Mouse (Mus musculus): ENCODE results near the gene Pwp2. TPM values are rescaled to one million over a fixed set of nuclear protein-coding genes. Genes with fewer than 3 reads are reported as not detected.
A peak's percentile ranks its signal among the peaks of the same experiment; 100 is the strongest.

Pwp2 gene
- total and polyA plus RNA-seq, 2 experiments from 2014 or later: 16.4 to 30.0 TPM

- no peaks in the 10 kb centered on the region for H3K36me3 ChIP-seq (ENCODE audit: insufficient read depth)
- no peaks in the 10 kb centered on the region for H3K4me1 ChIP-seq (ENCODE audit: insufficient read depth)
- no peaks in the 10 kb centered on the region for H3K9me3 ChIP-seq (ENCODE audit: low read length)
- H3K4me2 ChIP-seq (ENCODE audit: low read depth): no peak overlapping the region
- H3K27me3 ChIP-seq (ENCODE audit: insufficient read depth, low read length): no peaks in the 10 kb centered on the region
- no peak overlapping the region for H3K27ac ChIP-seq (ENCODE audit: low read depth, low read length)
- ATAC-seq (no peak), DNase-seq (no peak)
- TF ChIP-seq CTCF (IDR thresholded peaks at IDR 0.05; ENCODE audit: low read depth): no peak
- no peak overlapping the region for H3K9ac ChIP-seq
- no peak overlapping the region for H3K4me3 ChIP-seq (ENCODE audit: low read depth, low read length)
- WGBS: 55% methylated on average over 8 of the region's 8 CpGs
Measured at GRCm38 (mm10) chr10:78143727-78144505, 41.0 kb downstream of the Pwp2 start.

GRCm38 (mm10) chr10:78140843-78141242 is 44.1 kb downstream of the Pwp2 start:
- 69% methylated on average over 3 of the region's 3 CpGs for WGBS
- H3K27ac ChIP-seq (ENCODE audit: low read depth, low read length): no peak overlapping the region
- DNase-seq: no peak
- H3K4me1 ChIP-seq (ENCODE audit: insufficient read depth): no peaks in the 10 kb centered on the region
- H3K4me3 ChIP-seq (ENCODE audit: low read depth, low read length): no peak overlapping the region
- TF ChIP-seq CTCF (IDR thresholded peaks at IDR 0.05; ENCODE audit: low read depth): no peak
- no peaks in the 10 kb centered on the region for H3K36me3 ChIP-seq (ENCODE audit: insufficient read depth)
- ATAC-seq: no peak
- H3K9me3 ChIP-seq (ENCODE audit: low read length): no peaks in the 10 kb centered on the region
- no peak overlapping the region for H3K9ac ChIP-seq
- no peaks in the 10 kb centered on the region for H3K27me3 ChIP-seq (ENCODE audit: insufficient read depth, low read length)
- no peak overlapping the region for H3K4me2 ChIP-seq (ENCODE audit: low read depth)

- Histone ChIP-seq H3K36me3 (ENCODE audit: insufficient read depth) (no peaks in the 10 kb centered on the region), H3K27ac (ENCODE audit: low read depth, low read length) (no peak overlapping the region)
- WGBS: 88% methylated on average over 1 of the region's 1 CpGs
Measured at GRCm38 (mm10) chr10:78140251-78140600, 44.7 kb downstream of the Pwp2 start.

GRCm38 (mm10) chr10:78139572-78140250 is 45.2 kb downstream of the Pwp2 start:
- no peak for ATAC-seq
- Histone ChIP-seq H3K36me3 (ENCODE audit: insufficient read depth) (no peaks in the 10 kb centered on the region), H3K27ac (ENCODE audit: low read depth, low read length) (no peak overlapping the region; the same call in 1 of the 2 replicates), H3K4me3 (ENCODE audit: low read depth, low read length) (no peak overlapping the region), H3K4me1 (ENCODE audit: insufficient read depth) (no peaks in the 10 kb centered on the region), H3K4me2 (ENCODE audit: low read depth) (no peak overlapping the region), H3K9ac (no peak overlapping the region), H3K27me3 (ENCODE audit: insufficient read depth, low read length) (no peaks in the 10 kb centered on the region), H3K9me3 (ENCODE audit: low read length) (no peaks in the 10 kb centered on the region)
- 82% methylated on average over 11 of the region's 11 CpGs for WGBS
- TF ChIP-seq CTCF (IDR thresholded peaks at IDR 0.05; ENCODE audit: low read depth): no peak
- no peak for DNase-seq

More at GRCm38 (mm10) chr10:78140251-78140600, 44.7 kb downstream of the Pwp2 start:
- ATAC-seq: no peak
- H3K4me2 ChIP-seq (ENCODE audit: low read depth): no peak overlapping the region
- DNase-seq: no peak
- TF ChIP-seq CTCF (IDR thresholded peaks at IDR 0.05; ENCODE audit: low read depth): no peak
- H3K9ac ChIP-seq: no peak overlapping the region
- no peaks in the 10 kb centered on the region for H3K4me1 ChIP-seq (ENCODE audit: insufficient read depth)
- H3K4me3 ChIP-seq (ENCODE audit: low read depth, low read length): no peak overlapping the region
- no peaks in the 10 kb centered on the region for H3K9me3 ChIP-seq (ENCODE audit: low read length)
- no peaks in the 10 kb centered on the region for H3K27me3 ChIP-seq (ENCODE audit: insufficient read depth, low read length)

GRCm38 (mm10) chr10:78138812-78139523 is 46.0 kb downstream of the Pwp2 start:
- Histone ChIP-seq H3K27ac (ENCODE audit: low read depth, low read length) (no peak overlapping the region; the same call in 1 of the 2 replicates), H3K9ac (no peak overlapping the region), H3K9me3 (ENCODE audit: low read length) (no peaks in the 10 kb centered on the region), H3K27me3 (ENCODE audit: insufficient read depth, low read length) (no peaks in the 10 kb centered on the region), H3K4me3 (ENCODE audit: low read depth, low read length) (no peak overlapping the region), H3K4me1 (ENCODE audit: insufficient read depth) (no peaks in the 10 kb centered on the region), H3K36me3 (ENCODE audit: insufficient read depth) (no peaks in the 10 kb centered on the region), H3K4me2 (ENCODE audit: low read depth) (no peak overlapping the region)
- no peak for TF ChIP-seq CTCF (IDR thresholded peaks at IDR 0.05; ENCODE audit: low read depth)
- WGBS: 46% methylated on average over 14 of the region's 14 CpGs
- peak; percentile 44 for DNase-seq
- ATAC-seq: peak; percentile 75

DNA sequence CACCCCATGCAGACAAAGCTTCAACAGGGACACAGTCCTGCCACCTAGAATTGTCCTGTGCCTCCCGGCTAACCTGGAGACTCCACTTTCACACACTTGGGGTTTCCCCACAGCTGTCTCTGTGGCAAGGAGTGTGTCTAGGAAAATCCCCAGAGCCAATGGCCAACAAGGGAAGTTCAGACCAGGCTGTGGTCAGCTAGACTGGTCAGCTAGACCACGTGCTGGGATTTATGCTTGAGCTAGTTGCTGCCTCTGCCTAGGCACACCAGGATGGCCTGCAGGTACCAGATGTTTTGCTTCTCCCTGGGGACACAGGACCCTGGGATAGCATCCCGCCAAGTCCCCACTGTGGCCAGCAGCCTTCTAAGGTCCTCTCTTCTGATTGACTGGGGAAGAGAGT is 47.8 kb downstream of the Pwp2 start:
- H3K27ac ChIP-seq (ENCODE audit: low read depth, low read length): no peak overlapping the region
- WGBS: 96% methylated on average over 3 of the region's 3 CpGs
- no peak for TF ChIP-seq CTCF (IDR thresholded peaks at IDR 0.05; ENCODE audit: low read depth)
- H3K4me1 ChIP-seq (ENCODE audit: insufficient read depth): no peaks in the 10 kb centered on the region
- H3K9me3 ChIP-seq (ENCODE audit: low read length): no peaks in the 10 kb centered on the region
- H3K9ac ChIP-seq: no peak overlapping the region
- H3K36me3 ChIP-seq (ENCODE audit: insufficient read depth): no peaks in the 10 kb centered on the region
- DNase-seq: no peak
- H3K4me3 ChIP-seq (ENCODE audit: low read depth, low read length): no peak overlapping the region
- no peak for ATAC-seq
- H3K27me3 ChIP-seq (ENCODE audit: insufficient read depth, low read length): no peaks in the 10 kb centered on the region
- no peak overlapping the region for H3K4me2 ChIP-seq (ENCODE audit: low read depth)

DNA sequence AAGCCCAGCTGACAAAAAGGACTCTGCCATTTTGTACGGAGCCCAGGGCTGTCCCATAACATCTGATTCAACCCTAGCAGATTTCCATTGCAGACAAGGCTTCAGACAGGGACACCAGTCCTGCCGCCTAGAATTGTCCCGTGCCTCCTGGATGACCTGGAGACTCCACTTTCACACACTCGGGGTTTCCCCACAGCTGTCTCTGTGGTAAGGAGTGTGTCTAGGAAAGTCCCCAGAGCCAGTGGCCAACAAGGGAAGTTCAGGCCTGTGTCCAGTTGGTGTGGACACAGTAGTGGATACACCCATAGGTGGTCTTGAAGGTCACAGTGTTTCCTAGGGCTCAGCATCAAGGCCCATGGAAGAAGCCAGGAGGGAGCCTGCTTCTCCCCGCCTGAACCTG is 49.0 kb downstream of the Pwp2 start:
- H3K4me1 ChIP-seq (ENCODE audit: insufficient read depth): no peaks in the 10 kb centered on the region
- no peak for ATAC-seq

More for the DNA sequence above, 49.0 kb downstream of the Pwp2 start:
- DNase-seq: no peak
- Histone ChIP-seq H3K27ac (ENCODE audit: low read depth, low read length) (no peak overlapping the region), H3K4me3 (ENCODE audit: low read depth, low read length) (no peak overlapping the region), H3K36me3 (ENCODE audit: insufficient read depth) (no peaks in the 10 kb centered on the region), H3K27me3 (ENCODE audit: insufficient read depth, low read length) (no peaks in the 10 kb centered on the region), H3K9ac (no peak overlapping the region), H3K4me2 (ENCODE audit: low read depth) (no peak overlapping the region), H3K9me3 (ENCODE audit: low read length) (no peaks in the 10 kb centered on the region)
- TF ChIP-seq CTCF (IDR thresholded peaks at IDR 0.05; ENCODE audit: low read depth): no peak
- WGBS: 88% methylated on average over 5 of the region's 5 CpGs

Measured in forebrain, postnatal 0 days (tissue).